Mouse (Mus musculus): ENCODE measurements at regions not wholly inside any gene's neighbourhood (a gene's known extent, or its start where the extent isn't known, plus 50 kb on each side); places are given as distances from the start of the nearest gene placed in this dataset.

GRCm38 (mm10) chr16:7647275-7647926 lies 777.5 kb downstream of the Tmem114 start:
- no peak for DNase-seq (ENCODE audit: low spot score in 2 of 2)

GRCm38 (mm10) chr16:7644363-7644762 lies 780.6 kb downstream of the Tmem114 start:
- DNase-seq (ENCODE audit: low spot score in 2 of 2): no peak

- no peak for DNase-seq (ENCODE audit: low spot score in 2 of 2)
These were observed 785.8 kb downstream of the Tmem114 start for GRCm38 (mm10) chr16:7638955-7639755.

- no peak for DNase-seq (ENCODE audit: low spot score in 2 of 2)
These were observed 786.9 kb downstream of the Tmem114 start for GRCm38 (mm10) chr16:7637993-7638392.

GRCm38 (mm10) chr16:7637121-7637700 lies 787.7 kb downstream of the Tmem114 start:
- DNase-seq (ENCODE audit: low spot score in 2 of 2): no peak

- no peak for DNase-seq (ENCODE audit: low spot score in 2 of 2)
These were observed 788.6 kb downstream of the Tmem114 start for GRCm38 (mm10) chr16:7636326-7636725.

GRCm38 (mm10) chr16:7632474-7632873 lies 792.5 kb downstream of the Tmem114 start:
- no peak for DNase-seq (ENCODE audit: low spot score in 2 of 2)

- DNase-seq (ENCODE audit: low spot score in 2 of 2): no peak
These were observed 796.6 kb downstream of the Tmem114 start for GRCm38 (mm10) chr16:7628351-7628750.

GRCm38 (mm10) chr16:7606602-7607001 lies 818.3 kb downstream of the Tmem114 start:
- DNase-seq (ENCODE audit: low spot score in 2 of 2): no peak

GRCm38 (mm10) chr16:7602428-7602827 lies 822.5 kb downstream of the Tmem114 start:
- no peak for DNase-seq (ENCODE audit: low spot score in 2 of 2)

GRCm38 (mm10) chr16:7574879-7575278 lies 850.1 kb downstream of the Tmem114 start:
- DNase-seq (ENCODE audit: low spot score in 2 of 2): no peak

- DNase-seq (ENCODE audit: low spot score in 2 of 2): peak in 1 of 2 experiments; percentile 20
These were observed 864.1 kb downstream of the Tmem114 start for GRCm38 (mm10) chr16:7560841-7561240.

- DNase-seq (ENCODE audit: low spot score in 2 of 2): no peak
These were observed 865.8 kb downstream of the Tmem114 start for GRCm38 (mm10) chr16:7559177-7559576.

- DNase-seq (ENCODE audit: low spot score in 2 of 2): no peak
These were observed 866.3 kb downstream of the Tmem114 start for GRCm38 (mm10) chr16:7558637-7559036.

GRCm38 (mm10) chr16:7555911-7556310 lies 869.0 kb downstream of the Tmem114 start:
- no peak for DNase-seq (ENCODE audit: low spot score in 2 of 2)

- DNase-seq (ENCODE audit: low spot score in 2 of 2): no peak
These were observed 875.4 kb downstream of the Tmem114 start for GRCm38 (mm10) chr16:7549568-7549967.

GRCm38 (mm10) chr16:7544067-7544466 lies 880.9 kb downstream of the Tmem114 start:
- no peak for DNase-seq (ENCODE audit: low spot score in 2 of 2)

- no peak for DNase-seq (ENCODE audit: low spot score in 2 of 2)
These were observed 895.1 kb downstream of the Tmem114 start for GRCm38 (mm10) chr16:7529811-7530210.

- DNase-seq (ENCODE audit: low spot score in 2 of 2): no peak
These were observed 896.0 kb downstream of the Tmem114 start for GRCm38 (mm10) chr16:7528963-7529362.

- no peak for DNase-seq (ENCODE audit: low spot score in 2 of 2)
These were observed 896.8 kb downstream of the Tmem114 start for GRCm38 (mm10) chr16:7527923-7528776.

- no peak for DNase-seq (ENCODE audit: low spot score in 2 of 2)
These were observed 906.2 kb downstream of the Tmem114 start for GRCm38 (mm10) chr16:7518711-7519110.

Data from gastrocnemius, adult 8-10 months (tissue).